Mouse (Mus musculus): ENCODE data around the gene Gm20896.
"Not testable (repeated sequence)": the region's sequence is repeated elsewhere in the genome, so short reads cannot be mapped to it uniquely, and the experiment has no call there.

Gm20896 gene

DNA sequence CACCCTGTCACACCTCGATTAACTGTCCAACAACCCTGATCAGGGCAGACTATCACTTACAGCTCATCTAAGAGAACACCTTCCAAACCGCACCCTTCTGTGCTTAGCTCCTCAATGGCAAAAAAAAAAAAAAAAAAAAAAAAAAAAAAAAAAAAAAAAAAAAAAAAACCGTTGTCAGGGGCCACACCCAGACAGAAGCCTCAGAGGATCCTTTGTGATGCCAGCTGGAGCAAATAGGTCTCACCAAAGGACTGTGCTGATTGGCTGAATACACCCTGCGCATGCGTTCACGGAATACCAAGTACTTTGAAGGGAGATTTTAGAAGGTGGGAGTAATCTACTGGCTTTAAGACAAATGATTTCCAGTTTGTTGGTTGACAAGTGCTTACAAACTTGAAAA lies at the start of gene Gm20896:
Gene Gm20896, minus strand, starts transcription at position 101 of the 400 bp plus-strand sequence.
- DNase-seq (ENCODE audit: low read depth), result not testable (repeated sequence)

All from fibroblast of lung, adult 2 months (primary cell).